Mouse (Mus musculus) urinary bladder, adult 2 months (tissue): Measurements from ENCODE around the gene Lmf2. TPM values are rescaled to one million over a fixed set of nuclear protein-coding genes. Genes with fewer than 3 reads are reported as not detected.

Experiments
- DNase-seq: peaks from one replicate; pipeline ENCODE4 v3.0.0; 2022; ENCODE audit warnings: low spot score
- polyA plus RNA-seq: library from polyadenylated mRNA; depleted of rRNA; stranded (reverse); fragments of >200 nt; gene quantifications from 2 replicates; pipeline ENCODE4 v1.2.3, GENCODE M21; 2012

Gene Lmf2
- polyA plus RNA-seq, 1 experiment, result 15.8 TPM

- no peak for DNase-seq
These were observed 17.1 kb upstream of the Lmf2 start for GRCm38 (mm10) chr15:89372536-89372935.

GRCm38 (mm10) chr15:89372068-89372467 is 16.6 kb upstream of the Lmf2 start:
- DNase-seq, result no peak

GRCm38 (mm10) chr15:89365141-89365551 is 9.7 kb upstream of the Lmf2 start:
- DNase-seq, result no peak

GRCm38 (mm10) chr15:89363051-89363450 is 7.6 kb upstream of the Lmf2 start:
- no peak for DNase-seq

GRCm38 (mm10) chr15:89358784-89359183 is 3.3 kb upstream of the Lmf2 start:
- no peak for DNase-seq

GRCm38 (mm10) chr15:89356372-89356771 is 913 bp upstream of the Lmf2 start:
- DNase-seq, result no peak

GRCm38 (mm10) chr15:89354455-89354854 is 1.0 kb downstream of the Lmf2 start:
- no peak for DNase-seq

- DNase-seq, result no peak
These were observed 1.6 kb downstream of the Lmf2 start for GRCm38 (mm10) chr15:89353837-89354236.

- DNase-seq, result no peak
These were observed 2.7 kb downstream of the Lmf2 start for GRCm38 (mm10) chr15:89352795-89353194.

- no peak for DNase-seq
These were observed 3.4 kb downstream of the Lmf2 start for GRCm38 (mm10) chr15:89352054-89352453.

GRCm38 (mm10) chr15:89351302-89351701 is 4.2 kb downstream of the Lmf2 start:
- no peak for DNase-seq

- DNase-seq, result no peak
These were observed 5.0 kb downstream of the Lmf2 start for GRCm38 (mm10) chr15:89350447-89350846.

GRCm38 (mm10) chr15:89343325-89343724 is 12.1 kb downstream of the Lmf2 start:
- no peak for DNase-seq

- no peak for DNase-seq
These were observed 13.8 kb downstream of the Lmf2 start for GRCm38 (mm10) chr15:89341678-89342077.

- DNase-seq, result no peak
These were observed 15.3 kb downstream of the Lmf2 start for GRCm38 (mm10) chr15:89340136-89340535.

- DNase-seq, result no peak
These were observed 15.8 kb downstream of the Lmf2 start for GRCm38 (mm10) chr15:89339696-89340095.

- DNase-seq, result no peak
These were observed 19.0 kb downstream of the Lmf2 start for GRCm38 (mm10) chr15:89336422-89336821.

- no peak for DNase-seq
These were observed 20.5 kb downstream of the Lmf2 start for GRCm38 (mm10) chr15:89334774-89335537.

- no peak for DNase-seq
These were observed 21.2 kb downstream of the Lmf2 start, which contains the start of gene Miox for GRCm38 (mm10) chr15:89334271-89334670. TSS of gene Miox (plus strand) at chr15:89334398.

- no peak for DNase-seq
These were observed 29.0 kb downstream of the Lmf2 start for GRCm38 (mm10) chr15:89326441-89326840.

- no peak for DNase-seq
These were observed 31.8 kb downstream of the Lmf2 start for GRCm38 (mm10) chr15:89323656-89324055.

GRCm38 (mm10) chr15:89322670-89323522 is 32.6 kb downstream of the Lmf2 start, which contains the start of gene Adm2:
TSS of gene Adm2 (plus strand) at chr15:89322720.
- no peak for DNase-seq

GRCm38 (mm10) chr15:89321264-89321663 is 34.2 kb downstream of the Lmf2 start:
- no peak for DNase-seq
